Mouse (Mus musculus): ENCODE data around the gene Nsrp1. TPM values are rescaled to one million over a fixed set of nuclear protein-coding genes. Genes with fewer than 3 reads are reported as not detected.
A peak's percentile ranks its signal among the peaks of the same experiment; 100 is the strongest.

The Nsrp1 gene
- polyA plus RNA-seq, 1 experiment from 2014 or later = 70.9 TPM

GRCm38 (mm10) chr11:77002361-77002760 is 75.9 kb downstream of the Nsrp1 start:
- no peak overlapping the region for H3K9ac ChIP-seq (ENCODE audit: low read length)
- H3K4me2 ChIP-seq (ENCODE audit: low read depth, severe bottlenecking) = no peak overlapping the region
- peaks cover 24% of the 10 kb centered on the region for H3K27me3 ChIP-seq (ENCODE audit: control insufficient read depth, insufficient read depth, low read length)
- 85% methylated on average over 1 of the region's 1 CpGs for WGBS
- ATAC-seq (ENCODE audit: insufficient number of reproducible peaks, low FRiP score, low TSS enrichment, low read depth) = no peak
- no peaks in the 10 kb centered on the region for H3K9me3 ChIP-seq (ENCODE audit: control insufficient read depth, low read length)
- H3K36me3 ChIP-seq (ENCODE audit: control insufficient read depth, insufficient read depth, low read length) = no peaks in the 10 kb centered on the region
- no peak overlapping the region for H3K4me3 ChIP-seq (ENCODE audit: low read depth, low read length)
- H3K27ac ChIP-seq (replicated peaks; ENCODE audit: low read depth, low read length) = no peak overlapping the region
- DNase-seq (ENCODE audit: low spot score) = no peak
- peaks cover 8% of the 10 kb centered on the region for H3K4me1 ChIP-seq (ENCODE audit: control insufficient read depth, insufficient read depth, low read length)

- no peaks in the 10 kb centered on the region for H3K9me3 ChIP-seq (ENCODE audit: control insufficient read depth, low read length)
- H3K27me3 ChIP-seq (ENCODE audit: control insufficient read depth, insufficient read depth, low read length) = peaks cover 34% of the 10 kb centered on the region
These were observed 77.5 kb downstream of the Nsrp1 start for GRCm38 (mm10) chr11:77000741-77001140.

GRCm38 (mm10) chr11:76998705-76999226 is 79.5 kb downstream of the Nsrp1 start:
- 13% methylated on average over 23 of the region's 24 CpGs for WGBS
- Histone ChIP-seq H3K9ac (ENCODE audit: low read length) (no peak overlapping the region), H3K27me3 (ENCODE audit: control insufficient read depth, insufficient read depth, low read length) (peaks cover 34% of the 10 kb centered on the region), H3K36me3 (ENCODE audit: control insufficient read depth, insufficient read depth, low read length) (no peaks in the 10 kb centered on the region), H3K27ac (replicated peaks; ENCODE audit: low read depth, low read length) (no peak overlapping the region), H3K4me2 (ENCODE audit: low read depth, severe bottlenecking) (peak overlapping the region; percentile 58), H3K4me1 (ENCODE audit: control insufficient read depth, insufficient read depth, low read length) (peaks cover 3% of the 10 kb centered on the region; the same call in 1 of the 2 replicates), H3K4me3 (ENCODE audit: low read depth, low read length) (peak overlapping the region; percentile 28), H3K9me3 (ENCODE audit: control insufficient read depth, low read length) (no peaks in the 10 kb centered on the region)
- peak; percentile 64 for DNase-seq (ENCODE audit: low spot score)
- ATAC-seq (ENCODE audit: insufficient number of reproducible peaks, low FRiP score, low TSS enrichment, low read depth) = no peak

More at GRCm38 (mm10) chr11:77000741-77001140, 77.5 kb downstream of the Nsrp1 start:
- 61% methylated on average over 5 of the region's 5 CpGs for WGBS
- DNase-seq (ENCODE audit: low spot score) (no peak), ATAC-seq (ENCODE audit: insufficient number of reproducible peaks, low FRiP score, low TSS enrichment, low read depth) (no peak)
- Histone ChIP-seq H3K27ac (replicated peaks; ENCODE audit: low read depth, low read length) (no peak overlapping the region), H3K4me2 (ENCODE audit: low read depth, severe bottlenecking) (no peak overlapping the region), H3K9ac (ENCODE audit: low read length) (no peak overlapping the region), H3K36me3 (ENCODE audit: control insufficient read depth, insufficient read depth, low read length) (no peaks in the 10 kb centered on the region), H3K4me1 (ENCODE audit: control insufficient read depth, insufficient read depth, low read length) (peaks cover 3% of the 10 kb centered on the region; the same call in 1 of the 2 replicates), H3K4me3 (ENCODE audit: low read depth, low read length) (no peak overlapping the region)

- DNase-seq (ENCODE audit: low spot score) = peak; percentile 68
- peak within 1 kb of the TSS; percentile 28 for H3K4me3 ChIP-seq (ENCODE audit: low read depth, low read length)
- H3K9ac ChIP-seq (ENCODE audit: low read length) = no peak within 1 kb of the TSS
- no peaks in the 10 kb centered on the region for H3K36me3 ChIP-seq (ENCODE audit: control insufficient read depth, insufficient read depth, low read length)
- H3K9me3 ChIP-seq (ENCODE audit: control insufficient read depth, low read length) = no peaks in the 10 kb centered on the region
- H3K27me3 ChIP-seq (ENCODE audit: control insufficient read depth, insufficient read depth, low read length) = peaks cover 34% of the 10 kb centered on the region
- no peak for ATAC-seq (ENCODE audit: insufficient number of reproducible peaks, low FRiP score, low TSS enrichment, low read depth)
- H3K4me1 ChIP-seq (ENCODE audit: control insufficient read depth, insufficient read depth, low read length) = peaks cover 3% of the 10 kb centered on the region; the same call in 1 of the 2 replicates
- under 1% methylated on average over 51 of the region's 52 CpGs for WGBS
- peak within 1 kb of the TSS; percentile 58 for H3K4me2 ChIP-seq (ENCODE audit: low read depth, severe bottlenecking)
- no peak within 1 kb of the TSS for H3K27ac ChIP-seq (replicated peaks; ENCODE audit: low read depth, low read length)
These were observed 80.1 kb downstream of the Nsrp1 start, which contains the start of gene Slc6a4 for GRCm38 (mm10) chr11:76997916-76998704. Gene Slc6a4 (plus strand): TSS chr11:76998603.

GRCm38 (mm10) chr11:76997305-76997704 is 80.9 kb downstream of the Nsrp1 start:
- ATAC-seq (ENCODE audit: insufficient number of reproducible peaks, low FRiP score, low TSS enrichment, low read depth) (peak; percentile 78), DNase-seq (ENCODE audit: low spot score) (peak; percentile 95)
- no peaks in the 10 kb centered on the region for H3K36me3 ChIP-seq (ENCODE audit: control insufficient read depth, insufficient read depth, low read length)
- peaks cover 34% of the 10 kb centered on the region for H3K27me3 ChIP-seq (ENCODE audit: control insufficient read depth, insufficient read depth, low read length)
- peak overlapping the region; percentile 58 for H3K4me2 ChIP-seq (ENCODE audit: low read depth, severe bottlenecking)
- 1% methylated on average over 21 of the region's 21 CpGs for WGBS
- H3K27ac ChIP-seq (replicated peaks; ENCODE audit: low read depth, low read length) = no peak overlapping the region
- no peaks in the 10 kb centered on the region for H3K9me3 ChIP-seq (ENCODE audit: control insufficient read depth, low read length)
- peaks cover 3% of the 10 kb centered on the region; the same call in 1 of the 2 replicates for H3K4me1 ChIP-seq (ENCODE audit: control insufficient read depth, insufficient read depth, low read length)
- H3K9ac ChIP-seq (ENCODE audit: low read length) = no peak overlapping the region
- H3K4me3 ChIP-seq (ENCODE audit: low read depth, low read length) = peak overlapping the region; percentile 28

- DNase-seq (ENCODE audit: low spot score) (no peak), ATAC-seq (ENCODE audit: insufficient number of reproducible peaks, low FRiP score, low TSS enrichment, low read depth) (no peak)
- H3K4me2 ChIP-seq (ENCODE audit: low read depth, severe bottlenecking) = no peak overlapping the region
- H3K9ac ChIP-seq (ENCODE audit: low read length) = no peak overlapping the region
- no peak overlapping the region for H3K4me3 ChIP-seq (ENCODE audit: low read depth, low read length)
- no peak overlapping the region for H3K27ac ChIP-seq (replicated peaks; ENCODE audit: low read depth, low read length)
- peaks cover 3% of the 10 kb centered on the region; the same call in 1 of the 2 replicates for H3K4me1 ChIP-seq (ENCODE audit: control insufficient read depth, insufficient read depth, low read length)
- 59% methylated on average over 20 of the region's 20 CpGs for WGBS
- H3K36me3 ChIP-seq (ENCODE audit: control insufficient read depth, insufficient read depth, low read length) = no peaks in the 10 kb centered on the region
- no peaks in the 10 kb centered on the region for H3K9me3 ChIP-seq (ENCODE audit: control insufficient read depth, low read length)
- H3K27me3 ChIP-seq (ENCODE audit: control insufficient read depth, insufficient read depth, low read length) = peaks cover 34% of the 10 kb centered on the region
These were observed 82.1 kb downstream of the Nsrp1 start for GRCm38 (mm10) chr11:76995966-76996672.

MicroRNAs encoded within 50 kb of the gene (microRNA counts, 519-probe panel; counts per million panel counts)
- microRNA mmu-miR-423-3p = 4,395 counts per million, percentile 67 among the panel's probes with 10 or more counts
- microRNA mmu-miR-423-5p = 4,203 counts per million, percentile 62 among the panel's probes with 10 or more counts

Small RNA genes lying within 50 kb of the gene (microRNA-seq; reads per million reads assigned to microRNA genes)
- 3,819 reads per million, percentile 87 among the genes with 10 or more reads in this experiment for gene Mir423

Other genes starting within 250 kb of the Nsrp1 start
- gene Cpd, start 231.4 kb downstream of the Nsrp1 start, polyA plus RNA-seq (2014; fragmentation: Nextera tagmentation; extraction: Ambion mirVana) = 14.3 and 14.8 TPM in 2 replicates
- not detected in 2 replicates for gene Tmigd1, start 176.3 kb downstream of the Nsrp1 start, polyA plus RNA-seq (2014; fragmentation: Nextera tagmentation; extraction: Ambion mirVana)
- gene Blmh, start 153.6 kb downstream of the Nsrp1 start, polyA plus RNA-seq (2014; fragmentation: Nextera tagmentation; extraction: Ambion mirVana) = 171 and 181 TPM in 2 replicates
- 0.40 and 0.53 TPM in 2 replicates for gene Slc6a4, start 79.8 kb downstream of the Nsrp1 start, polyA plus RNA-seq (2014; fragmentation: Nextera tagmentation; extraction: Ambion mirVana)
- 0.31 and 0.37 TPM in 2 replicates for gene Efcab5, start 110.5 kb upstream of the Nsrp1 start, polyA plus RNA-seq (2014; fragmentation: Nextera tagmentation; extraction: Ambion mirVana)
- gene Ssh2, start 137.9 kb upstream of the Nsrp1 start, polyA plus RNA-seq (2014; fragmentation: Nextera tagmentation; extraction: Ambion mirVana) = 9.9 and 11.4 TPM in 2 replicates

All from limb, embryonic 11.5 days (tissue).